Mouse (Mus musculus) adrenal gland (tissue): Measurements from ENCODE around the gene Klre1.
"Not testable (repeated sequence)": the region's sequence is repeated elsewhere in the genome, so short reads cannot be mapped to it uniquely, and the experiment has no call there.

Experiments used
- intact Hi-C: fragments of 180-260 bp; cut with DNase I; formaldehyde crosslinking; loops from one replicate; pipeline ENCODE4 v1.15.1; 2025

Klre1 gene

GRCm38 (mm10) chr6:129581274-129581673 is 3.6 kb downstream of the Klre1 start:
- intact Hi-C loops, result loop anchor here (10.0 kb wide), 1 partner anchor 244 kb away; no protein-coding TSS in a partner anchor

- intact Hi-C loops, result loop anchor here (10.0 kb wide), 1 partner anchor 243 kb away; no protein-coding TSS in a partner anchor
These were observed 4.2 kb downstream of the Klre1 start for GRCm38 (mm10) chr6:129581896-129582295.

GRCm38 (mm10) chr6:129583014-129583413 is 5.3 kb downstream of the Klre1 start:
- intact Hi-C loops, result loop anchor here (10.0 kb wide), 1 partner anchor 242 kb away; no protein-coding TSS in a partner anchor

- intact Hi-C loops, result no loop called here
These were observed 13.8 kb downstream of the Klre1 start, which contains the start of gene Klrd1 for GRCm38 (mm10) chr6:129591508-129591907. TSS of gene Klrd1 (plus strand) at chr6:129591782.

- intact Hi-C loops, result no loop called here
These were observed 30.7 kb downstream of the Klre1 start for GRCm38 (mm10) chr6:129608372-129608771.

GRCm38 (mm10) chr6:129623735-129624134 is 46.0 kb downstream of the Klre1 start, which contains the start of gene Klrk1:
TSS of gene Klrk1 (minus strand) at chr6:129623864.
- intact Hi-C loops, result no loop called here

- intact Hi-C loops, result not testable (repeated sequence)
These were observed 53.3 kb downstream of the Klre1 start for GRCm38 (mm10) chr6:129631046-129631445.
